Mouse (Mus musculus) brain, embryonic 14.5 days (tissue): ENCODE data around the gene Mgl2.

ENCODE experiments used
- CTCF ChIP-seq: fragments of 200-500 bp; IDR thresholded peaks from 2 replicates; pipeline ENCODE4 v1.5.1; 2012; ENCODE audit warnings: inconsistent platforms, mild to moderate bottlenecking, moderate library complexity, borderline replicate concordance; ENCODE audit not compliant: insufficient read depth, insufficient read length; ENCODE audit errors: extremely low read depth
- POLR2A ChIP-seq: fragments of 200-500 bp; IDR thresholded peaks from 2 replicates; pipeline ENCODE4 v1.6.1; 2012; ENCODE audit warnings: mild to moderate bottlenecking, inconsistent platforms, borderline replicate concordance; ENCODE audit not compliant: poor library complexity, insufficient read depth, insufficient read length, severe bottlenecking; ENCODE audit errors: extremely low read depth

DNA sequence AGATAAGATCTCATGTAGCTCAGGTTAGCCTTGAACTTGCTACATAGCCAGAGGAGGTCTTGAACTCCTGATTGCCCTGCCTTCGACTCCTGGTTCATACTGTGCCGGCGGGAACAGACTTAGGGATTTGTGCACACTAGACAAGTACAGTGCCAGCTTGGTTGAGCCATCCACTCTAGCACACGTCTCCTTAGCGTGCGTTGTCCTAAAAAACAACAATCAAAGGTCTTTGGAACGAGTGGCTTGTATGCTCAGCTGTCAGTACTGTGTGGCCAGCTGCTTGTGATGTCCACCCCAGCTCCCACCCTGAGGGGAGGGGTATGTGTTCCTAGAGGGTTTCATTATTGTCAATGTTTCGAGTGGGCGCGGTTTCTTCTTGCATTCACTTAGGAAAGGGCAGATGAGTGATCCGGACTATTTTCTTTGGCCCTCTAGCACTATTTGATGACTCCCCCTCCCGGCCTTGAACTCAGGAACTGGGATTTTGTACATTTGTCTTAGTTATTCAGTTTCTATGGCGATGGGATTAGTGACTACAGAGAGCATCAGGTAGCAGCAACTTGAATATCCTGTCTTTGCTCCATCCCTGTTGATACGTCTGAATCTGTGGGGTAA, 26.3 kb upstream of the Mgl2 start:
- no peak for TF ChIP-seq CTCF
- TF ChIP-seq POLR2A, result no peak
